Mouse (Mus musculus): Measurements from ENCODE around the gene Gm12185.
"Not testable (repeated sequence)": the region's sequence is repeated elsewhere in the genome, so short reads cannot be mapped to it uniquely, and the experiment has no call there.

- not testable (repeated sequence) for TF ChIP-seq FLI1 (IDR thresholded peaks at IDR 0.05; ENCODE audit: low read length); GATA1 (IDR thresholded peaks at IDR 0.05; ENCODE audit: borderline replicate concordance, low read length)
These were observed 116.6 kb downstream of the Gm12185 start for GRCm38 (mm10) chr11:48875343-48875837.

Measured in megakaryocyte, embryonic 14.5 days (primary cell).